Mouse (Mus musculus) layer of hippocampus, adult 9-10 months (tissue): Measurements from ENCODE around the gene Aldoart2.
"Not testable (repeated sequence)": the region's sequence is repeated elsewhere in the genome, so short reads cannot be mapped to it uniquely, and the experiment has no call there.

ENCODE experiments used
- DNase-seq: peaks from one replicate; pipeline ENCODE4 v3.0.0; 2022; ENCODE audit warnings: low spot score

Gene Aldoart2

GRCm38 (mm10) chr12:55565206-55565605 lies at the start of gene Aldoart2:
Aldoart2 (plus strand) TSS chr12:55565239.
- no peak for DNase-seq

GRCm38 (mm10) chr12:55518061-55518738 lies 46.8 kb upstream of the Aldoart2 start:
- DNase-seq: no peak

DNA sequence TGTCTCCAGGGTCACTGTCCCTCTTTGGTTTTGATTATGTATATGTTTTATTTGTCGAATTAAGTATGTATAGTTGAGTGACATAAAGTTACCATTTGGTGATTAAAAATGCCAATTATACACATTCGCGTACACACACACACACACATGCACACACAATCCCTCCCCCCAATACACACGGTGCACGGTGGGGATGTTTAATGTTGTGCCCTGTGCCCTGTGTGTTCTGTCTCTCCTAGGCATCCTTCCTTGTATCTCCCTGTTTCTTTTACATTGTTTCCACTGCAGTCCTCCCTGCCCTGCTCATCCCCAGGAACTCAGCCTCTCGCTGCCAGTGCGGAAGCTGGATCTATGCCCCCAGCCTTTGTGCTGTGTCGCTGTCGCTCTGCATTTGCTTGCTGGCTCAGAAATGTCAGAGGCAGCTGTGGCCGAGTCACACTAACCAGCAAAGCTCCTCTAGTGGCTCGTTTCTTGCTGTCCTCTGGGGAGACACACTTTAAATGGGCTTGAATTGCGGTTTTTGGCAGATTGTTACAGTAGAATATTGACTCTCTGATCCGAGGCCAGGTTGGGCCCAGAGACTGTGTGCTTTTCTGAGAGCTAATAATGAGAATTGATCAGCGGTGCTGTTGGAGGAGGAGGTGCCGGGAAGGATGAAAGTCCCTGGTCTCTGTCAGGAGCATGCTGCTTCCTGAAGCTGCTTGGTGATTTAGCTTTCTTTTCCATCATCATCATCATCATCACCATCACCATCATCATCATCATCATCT lies 37.9 kb upstream of the Aldoart2 start:
- no peak for DNase-seq

GRCm38 (mm10) chr12:55536537-55537135 lies 28.4 kb upstream of the Aldoart2 start:
- no peak for DNase-seq

GRCm38 (mm10) chr12:55537742-55538141 lies 27.3 kb upstream of the Aldoart2 start:
- DNase-seq: no peak

- no peak for DNase-seq
These were observed 26.6 kb upstream of the Aldoart2 start for GRCm38 (mm10) chr12:55538328-55538971.

GRCm38 (mm10) chr12:55539157-55539556 lies 25.9 kb upstream of the Aldoart2 start:
- DNase-seq: no peak

DNA sequence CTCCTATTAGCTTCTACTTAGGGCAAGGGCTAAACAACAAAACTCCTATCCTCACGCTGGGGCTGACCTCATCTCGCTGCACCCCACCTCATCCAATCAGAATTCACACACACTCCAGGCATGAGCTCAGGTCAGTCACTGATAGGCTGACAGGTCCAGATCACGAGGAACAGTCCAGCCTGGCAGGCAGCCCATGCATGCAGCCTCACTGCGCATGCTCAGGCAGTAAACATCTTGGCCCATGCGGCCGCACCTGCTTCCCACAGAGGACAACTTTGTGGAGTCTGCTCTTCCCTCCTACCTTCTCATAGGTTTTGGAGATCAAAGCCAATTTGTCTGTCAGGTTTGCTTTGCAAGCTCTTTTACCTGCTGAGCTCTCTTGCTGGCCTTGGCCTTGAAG lies 10.1 kb upstream of the Aldoart2 start:
- not testable (repeated sequence) for DNase-seq

DNA sequence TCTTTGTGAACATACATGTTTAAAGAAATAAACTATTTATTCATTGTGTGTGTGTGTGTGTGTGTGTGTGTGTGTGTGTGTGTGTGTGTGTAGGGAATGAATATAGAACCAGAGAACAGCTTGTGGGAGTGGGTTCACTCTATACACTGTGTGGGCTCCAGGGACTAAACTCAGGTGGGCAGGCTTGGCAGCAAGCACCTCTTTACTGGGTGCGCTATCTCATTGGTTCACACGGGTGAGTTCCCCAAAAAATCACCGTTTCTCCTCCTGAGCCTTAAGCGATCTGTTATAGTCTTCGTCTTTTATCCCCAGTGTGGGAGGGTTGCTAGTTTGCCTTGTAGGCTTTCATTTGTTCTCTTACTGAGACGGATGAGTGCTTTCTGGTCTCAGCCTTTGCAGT lies 7.2 kb upstream of the Aldoart2 start:
- DNase-seq: no peak

- no peak for DNase-seq
These were observed 5.7 kb upstream of the Aldoart2 start for GRCm38 (mm10) chr12:55559184-55559855.

- DNase-seq: no peak
These were observed 4.9 kb upstream of the Aldoart2 start for GRCm38 (mm10) chr12:55560025-55560690.

- no peak for DNase-seq
These were observed 1.3 kb upstream of the Aldoart2 start for GRCm38 (mm10) chr12:55563742-55564141.

DNA sequence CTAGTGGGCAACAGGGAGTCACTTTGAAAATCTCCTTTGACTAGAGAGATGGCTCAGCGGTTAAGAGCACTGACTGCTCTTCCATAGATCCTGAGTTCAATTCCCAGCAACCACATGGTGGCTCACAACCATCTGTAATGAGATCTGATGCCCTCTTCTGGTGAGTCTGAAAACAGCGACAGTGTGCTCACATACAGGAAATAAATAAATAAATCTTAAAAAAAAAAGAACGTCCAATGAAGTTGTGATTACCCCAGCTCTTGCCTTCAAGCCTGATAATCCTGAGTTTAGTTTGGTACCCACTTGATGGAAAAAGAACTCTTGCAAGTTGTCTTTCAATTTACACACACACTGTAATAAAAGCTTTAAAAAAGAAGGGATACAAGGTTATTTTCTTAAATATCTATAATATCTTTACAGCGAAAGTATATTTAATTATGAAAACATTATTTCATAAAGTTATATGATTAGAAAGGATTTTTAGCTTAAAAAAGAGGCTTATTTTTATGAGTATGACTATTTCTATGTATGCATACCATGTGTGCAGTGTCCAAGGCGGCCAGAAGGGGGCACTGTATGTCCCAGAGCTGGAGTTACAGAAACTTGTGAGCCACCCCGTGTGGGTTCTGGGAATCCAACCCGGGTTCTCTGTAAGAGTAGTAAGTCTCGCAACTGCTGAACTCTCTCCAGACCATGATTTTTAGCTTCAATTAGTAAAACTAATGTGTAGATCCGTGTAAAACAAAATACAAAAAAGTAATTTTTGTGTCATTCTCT lies 664 bp upstream of the Aldoart2 start:
- no peak for DNase-seq

GRCm38 (mm10) chr12:55565867-55566266 lies 828 bp downstream of the Aldoart2 start:
- DNase-seq: no peak

- no peak for DNase-seq
These were observed 1.8 kb downstream of the Aldoart2 start for GRCm38 (mm10) chr12:55566837-55567236.

GRCm38 (mm10) chr12:55568466-55568865 lies 3.4 kb downstream of the Aldoart2 start:
- DNase-seq: no peak

- DNase-seq: no peak
These were observed 4.6 kb downstream of the Aldoart2 start for GRCm38 (mm10) chr12:55569676-55570075.

DNA sequence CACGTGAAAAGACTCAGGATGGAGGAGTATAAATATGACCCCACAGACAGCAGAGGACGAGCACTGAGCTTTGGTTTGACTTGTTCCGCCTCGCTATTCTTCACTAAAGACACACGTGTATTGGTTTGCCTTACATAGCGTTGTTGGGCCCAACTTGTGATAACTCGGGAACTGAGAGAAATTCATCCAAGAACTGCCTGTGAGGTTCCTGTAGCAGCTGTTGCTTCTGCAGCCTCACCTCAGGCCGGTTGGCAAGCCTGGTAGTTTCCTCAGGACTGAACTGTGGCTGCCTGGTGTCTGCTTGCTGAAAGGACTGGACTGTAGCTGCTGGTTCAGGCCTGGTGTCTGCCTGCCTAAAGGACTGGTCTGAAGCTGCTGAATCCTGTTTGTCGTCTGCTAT lies 5.6 kb downstream of the Aldoart2 start:
- no peak for DNase-seq

DNA sequence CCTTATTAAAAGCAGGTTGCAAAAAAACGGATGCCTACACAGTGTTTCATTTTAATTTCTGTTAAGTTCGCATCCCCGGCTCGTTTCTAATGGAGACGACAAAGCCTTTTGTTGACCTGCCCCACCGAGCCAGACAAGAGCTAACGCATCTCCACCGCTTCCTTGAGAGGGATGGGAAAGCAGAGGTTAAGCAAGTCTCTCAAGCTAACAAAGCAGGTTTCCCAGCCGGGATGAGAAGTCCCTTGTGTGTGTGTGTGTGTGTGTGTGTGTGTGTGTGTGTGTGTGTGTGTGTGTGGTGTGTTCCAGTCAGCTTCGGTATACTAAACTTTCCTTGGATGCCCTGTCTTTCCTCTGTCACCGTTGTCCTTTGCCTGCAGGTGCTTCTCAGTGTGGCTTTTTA lies 6.1 kb downstream of the Aldoart2 start:
- no peak for DNase-seq

- DNase-seq: no peak
These were observed 6.6 kb downstream of the Aldoart2 start for GRCm38 (mm10) chr12:55571661-55572060.

- no peak for DNase-seq
These were observed 8.1 kb downstream of the Aldoart2 start for GRCm38 (mm10) chr12:55573089-55573488.
